28 mouse cellular contexts compared by ENCODE assay signal in genomic region chr16:18751885-18752499, GRCm38 (mm10). TPM values are rescaled to one million over a fixed set of nuclear protein-coding genes. Genes with fewer than 3 reads are reported as not detected.
DNase-seq lines count a peak whose midpoint lies in the region; ATAC-seq and TF ChIP-seq lines count a peak whose summit lies in the region.
"Had no signal": no experiment of that assay in that cellular context is flagged by ENCODE, and none has a peak within 500 bp of the region (broad histone marks: within the 10 kb centered on the region; RNA-seq: fewer than 3 reads in every experiment).

No protein-coding gene starts in this region.

- no peak for DNase-seq in heart, postnatal 4 days
- peak; percentile 43 for DNase-seq in Patski (ENCODE audit: low read depth, low spot score)
- peak; percentile 54 to 73 for DNase-seq in lung, postnatal 4 days
- no peak for DNase-seq in layer of hippocampus, postnatal 10 days (ENCODE audit: low spot score in 2 of 2)
- DNase-seq in cerebellum, adult 2 months, result no peak
- DNase-seq: adrenal gland, postnatal 25 days; B cell, adult 2 months; cerebellum, adult 11 months; cerebellum, postnatal 14 days; gastrocnemius, adult 2 months; heart, postnatal 14 days; kidney, postnatal 25 days; layer of hippocampus, postnatal 36 days; right cerebral cortex, postnatal 14 days had no signal

- no peaks in the 10 kb centered on the region for H3K36me3 ChIP-seq in heart, embryonic 14.5 days (ENCODE audit: control insufficient read depth, insufficient read depth, low read length)
- H3K36me3 ChIP-seq in lung, embryonic 16.5 days (ENCODE audit: control insufficient read depth, insufficient read depth, low read length), result no peaks in the 10 kb centered on the region
- H3K36me3 ChIP-seq: embryonic facial prominence, embryonic 12.5 days; forebrain, embryonic 12.5 days; G1E; heart, embryonic 10.5 days; hindbrain, embryonic 12.5 days; midbrain, embryonic 12.5 days had no signal

- H3K27ac ChIP-seq in heart, embryonic 14.5 days (replicated peaks in 1 of 2; ENCODE audit: control insufficient read depth in 1 of 2, insufficient read depth in 1 of 2, low read depth in 2 of 2, low read length in 2 of 2), result no peak overlapping the region
- peak overlapping the region; percentile 59 for H3K27ac ChIP-seq in lung, embryonic 16.5 days (ENCODE audit: low read length)
- H3K27ac ChIP-seq in cerebellum, adult 2 months (ENCODE audit: insufficient read depth, low read length), result no peak overlapping the region
- H3K27ac ChIP-seq: embryonic facial prominence, embryonic 12.5 days; forebrain, embryonic 12.5 days; gastrocnemius, adult 2 months; heart, embryonic 10.5 days; hindbrain, embryonic 12.5 days; layer of hippocampus, adult 2 months; midbrain, embryonic 12.5 days had no signal

- CTCF ChIA-PET in Patski (lab: Charles Lee), result no interaction called here

- TF ChIP-seq POLR2A in cerebellum, adult 2 months (IDR thresholded peaks at IDR 0.05; ENCODE audit: borderline replicate concordance, insufficient read depth, low read length), result no peak

- POLR2A ChIA-PET in Patski (lab: Charles Lee), result interaction anchor here (0.6 kb wide), 1 partner anchor 72 kb away, joined by 9 read pairs; no protein-coding TSS in a partner anchor

- 0 out of 2 replicates have a peak, but pooled peaks have one; percentile 13 for ATAC-seq in heart, embryonic 14.5 days (ENCODE audit: insufficient number of reproducible peaks, insufficient read depth, low FRiP score, low read depth)
- peak; percentile 62 for ATAC-seq in Patski
- ATAC-seq in lung, embryonic 16.5 days (ENCODE audit: low read depth), result peak; percentile 80
- ATAC-seq: intestine, postnatal 0 days had no signal

- in situ Hi-C loops in Patski (cut with MboI; ENCODE audit: low pct_unique_long_range_greater_than_20kb), result no loop called here

- H3K4me2 ChIP-seq in heart, embryonic 14.5 days (ENCODE audit: low read length), result no peak overlapping the region
- no peak overlapping the region; the same call in 1 of the 2 replicates for H3K4me2 ChIP-seq in lung, embryonic 16.5 days (ENCODE audit: low read depth, low read length)
- H3K4me2 ChIP-seq: embryonic facial prominence, embryonic 12.5 days; forebrain, embryonic 12.5 days; hindbrain, embryonic 12.5 days; midbrain, embryonic 12.5 days had no signal

- H3K9ac ChIP-seq in heart, embryonic 14.5 days (ENCODE audit: low read length), result no peak overlapping the region
- H3K9ac ChIP-seq in lung, embryonic 16.5 days (ENCODE audit: low read length), result no peak overlapping the region
- H3K9ac ChIP-seq: embryonic facial prominence, embryonic 12.5 days; forebrain, embryonic 12.5 days; hindbrain, embryonic 12.5 days; midbrain, embryonic 12.5 days had no signal

- H3K4me1 ChIP-seq in heart, embryonic 14.5 days (ENCODE audit: control insufficient read depth in 2 of 2, insufficient read depth in 2 of 2, low read length in 2 of 2), result no peaks in the 10 kb centered on the region
- H3K4me1 ChIP-seq in lung, embryonic 16.5 days (replicated peaks; ENCODE audit: control insufficient read depth, insufficient read depth, low read length), result peaks cover 19% of the 10 kb centered on the region
- no peaks in the 10 kb centered on the region for H3K4me1 ChIP-seq in cerebellum, adult 2 months (ENCODE audit: control insufficient read depth, insufficient read depth, low read length)
- H3K4me1 ChIP-seq: embryonic facial prominence, embryonic 12.5 days; forebrain, embryonic 12.5 days; heart, embryonic 10.5 days; hindbrain, embryonic 12.5 days; midbrain, embryonic 12.5 days had no signal

- no peaks in the 10 kb centered on the region for H3K9me3 ChIP-seq in heart, embryonic 14.5 days (ENCODE audit: control insufficient read depth, low read length)
- H3K9me3 ChIP-seq in lung, embryonic 16.5 days (ENCODE audit: control insufficient read depth, low read length), result no peaks in the 10 kb centered on the region
- H3K9me3 ChIP-seq: embryonic facial prominence, embryonic 12.5 days; forebrain, embryonic 12.5 days; G1E; heart, embryonic 10.5 days; hindbrain, embryonic 12.5 days; midbrain, embryonic 12.5 days had no signal

- WGBS in heart, embryonic 14.5 days, result 70% methylated on average over 10 of the region's 10 CpGs
- WGBS in lung, embryonic 16.5 days, result 48% methylated on average over 10 of the region's 10 CpGs
- WGBS in cerebellum, adult 2 months, result 38% methylated on average over 10 of the region's 10 CpGs

- no peak overlapping the region for H3K4me3 ChIP-seq in heart, embryonic 14.5 days (ENCODE audit: control insufficient read depth in 1 of 2, insufficient read depth in 1 of 2, low read depth in 1 of 2, low read length in 2 of 2)
- no peak overlapping the region for H3K4me3 ChIP-seq in lung, embryonic 16.5 days (ENCODE audit: low read length)
- no peak overlapping the region for H3K4me3 ChIP-seq in cerebellum, adult 2 months (replicated peaks; ENCODE audit: insufficient read depth, low read depth, low read length)
- H3K4me3 ChIP-seq: embryonic facial prominence, embryonic 12.5 days; erythroblast, embryonic 14.5 days; forebrain, embryonic 12.5 days; gastrocnemius, adult 2 months; heart, embryonic 10.5 days; hindbrain, embryonic 12.5 days; layer of hippocampus, adult 2 months; midbrain, embryonic 12.5 days had no signal

- H3K27me3 ChIP-seq in heart, embryonic 14.5 days (ENCODE audit: control insufficient read depth, insufficient read depth, low read length), result no peaks in the 10 kb centered on the region
- H3K27me3 ChIP-seq in Patski, result no peaks in the 10 kb centered on the region
- no peaks in the 10 kb centered on the region for H3K27me3 ChIP-seq in lung, embryonic 16.5 days (ENCODE audit: control insufficient read depth, insufficient read depth, low read depth, low read length)
- no peaks in the 10 kb centered on the region for H3K27me3 ChIP-seq in cerebellum, adult 2 months (ENCODE audit: control insufficient read depth, insufficient read depth, low read length)
- H3K27me3 ChIP-seq: CH12.LX; embryonic facial prominence, embryonic 12.5 days; forebrain, embryonic 12.5 days; hindbrain, embryonic 12.5 days; midbrain, embryonic 12.5 days had no signal

- TF ChIP-seq CTCF in Patski (IDR thresholded peaks at IDR 0.05), result no peak
- TF ChIP-seq CTCF in cerebellum, adult 2 months (IDR thresholded peaks at IDR 0.05; ENCODE audit: borderline replicate concordance, insufficient read depth, low read depth, low read length), result no peak

RNA-seq across cellular contexts. Expression of gene Cldn5, which starts 24.7 kb away (rescaled TPM):
- polyA plus RNA-seq in heart, embryonic 14.5 days (2014; fragmentation: Nextera tagmentation; extraction: Ambion mirVana), result 19.5 and 22.7 TPM in 2 replicates
- total RNA-seq in heart, postnatal 4 days (2021), result 10 to 100 TPM; 85.2 to 89.4 TPM
- not detected for polyA plus RNA-seq in Patski (2021)
- polyA plus RNA-seq in lung, embryonic 16.5 days (2015; fragmentation: Nextera tagmentation; extraction: Ambion mirVana), result 130 and 134 TPM in 2 replicates
- total RNA-seq in layer of hippocampus, postnatal 10 days (2021), result 10 to 100 TPM; 89.4 to 99.1 TPM
- polyA plus RNA-seq in cerebellum, adult 2 months (2012; rRNA removed), result 62.8 and 71.8 TPM in 2 replicates
- total RNA-seq: CH12.LX; G1E; megakaryocyte, adult 5-6 weeks; monocyte, adult 5-6 weeks had no signal

RNA-seq across cellular contexts. Expression of gene Ufd1, which starts 59.6 kb away (rescaled TPM):
- 65.8 and 70.3 TPM in 2 replicates for polyA plus RNA-seq in heart, embryonic 14.5 days (2014; fragmentation: Nextera tagmentation; extraction: Ambion mirVana)
- total RNA-seq in heart, postnatal 4 days (2021), result 10 to 100 TPM; 73.1 to 76.0 TPM
- 73.0 TPM for polyA plus RNA-seq in Patski (2021)
- 89.9 and 91.4 TPM in 2 replicates for polyA plus RNA-seq in lung, embryonic 16.5 days (2015; fragmentation: Nextera tagmentation; extraction: Ambion mirVana)
- total RNA-seq in layer of hippocampus, postnatal 10 days (2021), result 10 to 100 TPM; 93.8 to 95.9 TPM
- 100 and 114 TPM in 2 replicates for polyA plus RNA-seq in cerebellum, adult 2 months (2012; rRNA removed)

RNA-seq across cellular contexts. Expression of gene Cdc45, which starts 59.8 kb away (rescaled TPM):
- 34.1 and 35.7 TPM in 2 replicates for polyA plus RNA-seq in heart, embryonic 14.5 days (2014; fragmentation: Nextera tagmentation; extraction: Ambion mirVana)
- total RNA-seq in heart, postnatal 4 days (2021), result 10 to 100 TPM; 23.6 to 24.0 TPM
- 20.0 TPM for polyA plus RNA-seq in Patski (2021)
- 48.7 TPM in 2 replicates for polyA plus RNA-seq in lung, embryonic 16.5 days (2015; fragmentation: Nextera tagmentation; extraction: Ambion mirVana)
- 1 to 10 TPM; 4.0 to 4.3 TPM for total RNA-seq in layer of hippocampus, postnatal 10 days (2021)
- 4.9 and 5.8 TPM in 2 replicates for polyA plus RNA-seq in cerebellum, adult 2 months (2012; rRNA removed)

Comparison
In these comparisons a context has a peak if more than half of its experiments do, and no peak if none do; other contexts are left out.
1. ATAC-seq: peak in every context shown above with its lines; median percentile 80 in lung, embryonic 16.5 days; 62 in Patski; 13 in heart, embryonic 14.5 days.
2. DNase-seq: peak in Patski (single experiment) and lung, postnatal 4 days (2 of 2); none in heart, postnatal 4 days (single experiment), layer of hippocampus, postnatal 10 days (0 of 2) and cerebellum, adult 2 months (0 of 2).
3. RNA of gene Cldn5, which starts 24.7 kb away (polyA plus RNA-seq): 130 to 134 TPM in lung, embryonic 16.5 days, 62.8 to 71.8 TPM in cerebellum, adult 2 months and 19.5 to 22.7 TPM in heart, embryonic 14.5 days; not detected in Patski (single experiment); every median in the first group is over 10 times any median in the second.